Mouse (Mus musculus) embryo, embryonic 10 days (tissue): ENCODE measurements around the gene Gm21256.
"Not testable (repeated sequence)": the region's sequence is repeated elsewhere in the genome, so short reads cannot be mapped to it uniquely, and the experiment has no call there.

Source experiments
- DNase-seq: peaks from one replicate; pipeline ENCODE4 v3.0.0-alpha.2; 2015; ENCODE audit warnings: low spot score

The Gm21256 gene

DNA sequence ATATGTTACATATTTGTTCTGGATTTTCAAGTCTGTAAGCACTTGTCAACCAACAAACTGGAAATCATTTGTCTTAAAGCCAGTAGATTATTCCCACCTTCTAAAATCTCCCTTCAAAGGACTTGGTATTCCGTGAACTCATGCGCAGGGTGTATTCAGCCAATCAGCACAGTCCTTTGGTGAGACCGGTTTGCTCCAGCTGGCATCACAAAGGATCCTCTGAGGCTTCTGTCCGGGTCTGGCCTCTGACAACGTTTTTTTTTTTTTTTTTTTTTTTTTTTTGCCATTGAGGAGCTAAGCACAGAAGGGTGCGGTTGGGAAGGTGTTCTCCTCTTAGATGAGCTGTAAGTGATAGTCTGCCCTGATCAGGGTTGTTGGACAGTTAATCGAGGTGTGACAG is at the start of gene Gm21256:
TSS of gene Gm21256 (plus strand) at position 301 of the 400 bp plus-strand sequence.
- not testable (repeated sequence) for DNase-seq
